Mouse (Mus musculus) brown adipose tissue, adult 24 weeks (tissue): ENCODE measurements around the gene Magi2. TPM values are rescaled to one million over a fixed set of nuclear protein-coding genes. Genes with fewer than 3 reads are reported as not detected.
"Not testable (repeated sequence)": the region's sequence is repeated elsewhere in the genome, so short reads cannot be mapped to it uniquely, and the experiment has no call there.

Source experiments
- H3K27ac ChIP-seq: fragments of 200-500 bp; replicated peaks from 2 replicates; pipeline ENCODE4 v1.5.1; 2012; ENCODE audit warnings: low read depth, mild to moderate bottlenecking, low read length
- H3K4me1 ChIP-seq: fragments of 200-500 bp; 2 replicates; pipeline ENCODE4 v1.6.1; 2012; ENCODE audit warnings: low read length, mixed read lengths; ENCODE audit not compliant: control insufficient read depth, insufficient read depth, insufficient read length
- H3K4me3 ChIP-seq: fragments of 200-500 bp; 2 replicates; pipeline ENCODE4 v1.5.1; 2012; ENCODE audit warnings: low read depth, mild to moderate bottlenecking, low read length, moderate library complexity; ENCODE audit not compliant: insufficient read depth
- polyA plus RNA-seq: library from polyadenylated mRNA; stranded (reverse); fragments of >200 nt; gene quantifications from 2 replicates; pipeline ENCODE4 v1.2.4, GENCODE M21; 2012; ENCODE audit not compliant: missing spikeins, insufficient read depth, insufficient read length

Gene Magi2
- polyA plus RNA-seq, 1 experiment = 1.2 TPM

DNA sequence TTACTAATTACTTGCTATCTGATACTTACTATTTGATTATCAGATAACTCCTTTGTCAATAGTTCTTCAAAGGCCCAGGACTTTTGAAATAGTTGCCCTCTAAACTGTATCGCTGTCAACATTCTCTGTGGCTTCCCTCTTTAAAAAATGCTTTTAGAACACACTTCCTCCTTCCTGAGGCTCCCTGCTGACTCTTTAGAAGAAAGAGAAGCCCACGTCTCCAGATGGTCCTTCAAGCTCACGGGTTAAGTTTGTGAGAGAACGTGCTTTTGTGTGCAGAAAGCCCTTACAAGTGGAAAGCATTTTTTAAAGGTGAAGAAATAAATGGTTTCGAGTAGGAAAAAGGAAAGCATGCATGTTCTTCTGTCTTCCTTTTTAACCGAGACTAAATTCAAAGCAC, 1267.2 kb downstream of the Magi2 start:
- no peak overlapping the region for H3K4me3 ChIP-seq
- peaks cover 2% of the 10 kb centered on the region; the same call in 1 of the 2 replicates for H3K4me1 ChIP-seq
- H3K27ac ChIP-seq = no peak overlapping the region

DNA sequence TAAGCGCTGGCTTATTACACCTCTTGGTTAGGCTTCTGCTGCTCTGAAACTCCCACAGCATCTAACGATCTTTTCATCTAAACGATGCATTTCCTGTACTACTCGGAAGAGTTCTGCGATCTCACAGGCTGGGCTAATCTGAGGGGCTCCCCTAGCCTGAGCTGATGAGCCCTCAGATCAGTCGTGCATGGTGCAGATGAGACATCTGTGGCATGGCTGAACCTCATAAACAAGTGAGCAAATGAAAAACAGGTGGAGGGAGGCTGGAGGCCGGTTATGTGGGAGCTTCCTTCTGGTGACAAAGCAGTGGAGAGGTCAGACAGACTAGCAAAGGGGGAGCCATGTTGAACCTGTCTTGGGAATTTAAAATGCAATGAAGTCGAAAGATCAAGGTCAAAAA, 1270.1 kb downstream of the Magi2 start:
- H3K4me1 ChIP-seq = peaks cover 2% of the 10 kb centered on the region; the same call in 1 of the 2 replicates
- H3K27ac ChIP-seq = no peak overlapping the region
- no peak overlapping the region for H3K4me3 ChIP-seq

DNA sequence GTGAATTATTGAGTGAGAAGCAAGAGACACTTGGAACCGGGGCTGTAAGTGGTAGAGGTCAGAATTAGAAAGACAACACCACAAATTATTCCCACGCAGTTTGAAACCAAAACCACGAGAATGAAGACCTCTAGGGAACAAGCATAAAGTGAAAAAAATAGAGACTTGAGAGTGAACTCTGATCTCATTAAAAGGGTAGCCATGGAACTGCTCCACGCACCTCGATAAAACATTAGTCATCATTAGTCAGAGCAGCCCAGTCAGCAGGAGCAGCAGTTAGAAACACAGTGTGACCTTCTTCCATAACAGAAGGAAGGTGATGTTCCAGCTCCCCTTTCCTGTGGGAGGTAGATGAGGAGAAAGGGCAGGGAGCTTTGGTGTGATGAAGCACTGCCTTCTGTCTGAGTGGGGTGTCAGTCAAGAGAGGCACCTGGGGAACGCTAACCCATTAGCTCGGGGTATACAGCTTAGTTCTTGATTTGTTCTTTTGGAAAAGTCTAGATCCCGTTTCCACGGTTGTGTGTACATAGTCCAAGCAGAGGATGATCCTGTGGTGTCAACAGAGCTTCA, 1272.3 kb downstream of the Magi2 start:
- no peak overlapping the region for H3K4me3 ChIP-seq
- no peak overlapping the region for H3K27ac ChIP-seq
- peaks cover 2% of the 10 kb centered on the region; the same call in 1 of the 2 replicates for H3K4me1 ChIP-seq

DNA sequence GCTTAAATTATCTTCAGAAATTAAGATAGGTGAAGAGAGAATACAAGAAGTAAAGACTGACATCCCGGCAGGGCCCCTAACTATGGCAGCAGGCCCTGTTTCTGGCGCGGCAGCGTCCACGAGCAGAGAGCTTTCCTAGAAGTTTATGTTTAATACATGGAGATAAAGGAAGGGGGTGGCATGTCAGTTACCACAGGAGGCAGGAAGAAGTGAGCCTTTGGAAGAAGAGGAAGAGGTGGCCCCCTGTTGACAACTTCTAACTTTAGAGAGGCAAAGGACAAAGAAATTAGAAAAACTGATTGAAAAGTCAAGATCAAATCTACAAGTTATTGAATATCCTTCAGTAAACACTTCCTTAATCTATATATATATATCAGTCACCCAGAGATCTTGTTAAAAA, 1281.8 kb downstream of the Magi2 start:
- H3K4me3 ChIP-seq = no peak overlapping the region
- H3K27ac ChIP-seq = no peak overlapping the region
- no peaks in the 10 kb centered on the region for H3K4me1 ChIP-seq

DNA sequence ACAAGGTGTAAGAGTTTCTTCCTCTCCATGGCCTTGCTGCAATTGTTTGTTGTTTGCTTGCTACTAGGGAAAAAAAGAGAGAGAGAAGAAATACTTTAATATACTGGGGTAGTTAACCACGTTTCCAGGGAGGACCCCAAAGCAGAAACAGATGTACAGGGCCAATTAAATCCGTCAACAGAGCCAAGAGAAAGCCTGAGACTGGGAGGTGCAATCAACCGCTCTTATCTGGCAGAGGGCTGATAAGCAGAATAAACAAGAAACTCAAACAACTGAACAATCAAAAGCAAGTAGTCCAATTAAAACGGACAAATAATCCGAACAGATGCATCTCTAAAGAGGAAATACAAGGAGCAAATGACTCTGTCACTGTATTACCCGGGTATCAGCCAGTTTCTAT, 1282.8 kb downstream of the Magi2 start:
- Histone ChIP-seq H3K27ac (no peak overlapping the region), H3K4me1 (no peaks in the 10 kb centered on the region), H3K4me3 (no peak overlapping the region)

DNA sequence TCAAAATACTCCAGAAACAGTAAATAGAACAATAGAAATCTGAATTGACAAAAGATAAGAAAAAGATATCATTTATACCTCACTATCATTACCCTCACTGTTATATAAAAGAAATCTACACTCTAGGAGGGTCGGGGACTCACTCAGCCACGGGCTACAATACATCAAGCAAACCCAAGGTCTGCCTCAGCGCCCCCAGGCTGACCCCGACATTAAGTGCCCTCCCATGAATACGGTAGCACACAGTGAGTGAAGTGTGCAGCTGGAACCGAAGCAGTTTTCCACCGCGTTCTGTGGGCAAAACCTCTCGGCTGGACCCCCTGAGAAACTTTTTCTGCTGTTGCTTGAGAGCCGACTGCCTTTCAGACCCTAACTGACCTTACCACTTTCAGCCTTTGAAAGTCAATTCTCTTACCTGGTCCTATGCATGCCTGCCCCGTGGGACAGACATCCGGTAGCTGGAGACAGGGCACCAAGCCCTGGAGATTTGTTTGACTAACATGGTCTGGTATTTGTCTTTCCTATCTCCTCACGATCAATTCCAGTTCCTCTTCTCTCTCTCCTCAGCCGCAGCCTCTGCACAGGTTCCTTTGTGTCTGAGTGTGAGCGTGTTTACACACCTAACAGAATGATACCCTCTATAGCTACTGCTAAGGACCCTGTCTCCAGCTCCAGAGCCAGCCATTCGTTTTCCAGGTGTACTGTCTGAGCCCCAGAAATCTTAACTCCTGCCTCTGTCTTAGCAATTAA, 1285.7 kb downstream of the Magi2 start:
- Histone ChIP-seq H3K27ac (no peak overlapping the region), H3K4me3 (no peak overlapping the region), H3K4me1 (no peaks in the 10 kb centered on the region)

DNA sequence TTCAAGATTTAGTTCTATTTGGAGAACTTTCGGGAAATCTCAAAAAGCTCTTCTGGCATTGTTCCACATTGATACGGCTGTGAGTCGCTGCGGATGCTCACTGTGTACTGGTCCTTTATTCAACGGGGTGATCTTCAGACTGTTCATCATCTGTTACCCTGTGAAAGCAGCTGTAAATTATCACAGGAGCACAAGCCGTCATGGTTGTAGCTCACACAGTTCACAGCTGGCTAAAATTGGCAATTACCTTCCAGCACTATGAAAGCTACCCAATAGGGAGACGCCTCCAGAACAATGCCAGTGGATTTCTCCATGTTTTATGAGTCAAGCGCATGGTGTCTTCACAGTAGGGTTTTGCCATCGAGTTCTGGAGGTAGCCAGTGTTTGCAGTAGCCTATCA, 1294.8 kb downstream of the Magi2 start:
- Histone ChIP-seq H3K27ac (no peak overlapping the region), H3K4me1 (no peaks in the 10 kb centered on the region), H3K4me3 (no peak overlapping the region)

DNA sequence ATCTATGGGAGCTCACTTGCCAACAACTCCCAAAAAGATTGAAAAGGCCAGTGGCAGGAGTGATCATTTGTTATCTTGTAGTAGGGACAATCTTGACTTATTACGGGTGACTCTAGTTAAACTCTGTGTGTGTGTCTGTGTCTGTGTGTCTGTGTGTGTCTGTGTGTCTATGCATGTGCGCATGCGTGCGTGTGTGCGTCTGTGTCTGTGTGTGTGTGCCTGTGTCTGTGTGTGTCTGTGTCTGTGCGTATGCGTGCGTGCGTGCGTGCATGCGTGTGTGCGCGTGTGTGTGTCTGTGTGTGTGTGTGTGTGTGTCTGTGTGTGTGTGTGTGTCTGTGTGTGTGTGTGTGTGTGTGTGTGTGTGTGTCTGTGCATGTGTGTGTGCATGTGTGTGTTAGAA, 1295.2 kb downstream of the Magi2 start:
- no peak overlapping the region for H3K4me3 ChIP-seq
- no peaks in the 10 kb centered on the region for H3K4me1 ChIP-seq
- no peak overlapping the region for H3K27ac ChIP-seq

DNA sequence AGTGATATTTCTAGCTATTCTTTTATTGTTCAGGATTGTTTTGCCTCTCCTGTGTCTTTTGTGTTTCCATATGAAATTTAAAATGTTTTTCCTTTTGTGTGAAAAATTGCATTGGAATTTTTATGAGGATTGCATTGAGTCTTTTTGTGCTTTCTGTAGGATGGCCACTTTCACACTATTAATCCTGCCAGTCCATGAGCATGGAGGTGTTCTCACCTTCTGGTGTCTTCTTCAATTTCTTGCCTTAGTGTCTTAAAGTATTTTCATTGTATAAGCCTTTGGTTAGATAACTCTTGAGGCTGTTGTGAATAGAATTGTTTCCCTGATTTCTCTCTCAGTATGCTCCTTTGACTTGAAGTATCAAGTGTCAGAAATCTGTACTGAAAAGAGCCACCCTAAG, 1296.9 kb downstream of the Magi2 start:
- Histone ChIP-seq H3K4me3 (no peak overlapping the region), H3K27ac (no peak overlapping the region), H3K4me1 (no peaks in the 10 kb centered on the region)

DNA sequence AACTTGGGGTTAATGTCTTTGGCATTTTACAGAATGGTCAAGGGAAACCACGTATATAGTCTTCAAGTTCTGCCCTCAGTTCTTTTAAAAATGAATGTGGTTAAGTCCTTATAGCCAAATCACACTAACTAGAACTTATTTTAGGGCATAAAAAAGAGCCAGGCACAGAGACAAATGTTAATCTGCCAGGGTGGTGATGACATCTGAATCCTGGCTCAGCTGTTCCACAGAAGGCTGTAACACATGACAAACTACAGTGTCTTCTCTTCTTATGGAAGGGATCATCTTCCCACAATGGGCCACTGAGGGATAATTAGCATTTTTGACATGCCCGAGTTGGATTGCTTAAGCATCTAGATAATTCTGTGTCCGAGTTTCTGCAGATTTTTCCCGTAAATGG, 1299.8 kb downstream of the Magi2 start:
- H3K27ac ChIP-seq, H3K4me3 ChIP-seq, H3K4me1 ChIP-seq: not testable (repeated sequence)

DNA sequence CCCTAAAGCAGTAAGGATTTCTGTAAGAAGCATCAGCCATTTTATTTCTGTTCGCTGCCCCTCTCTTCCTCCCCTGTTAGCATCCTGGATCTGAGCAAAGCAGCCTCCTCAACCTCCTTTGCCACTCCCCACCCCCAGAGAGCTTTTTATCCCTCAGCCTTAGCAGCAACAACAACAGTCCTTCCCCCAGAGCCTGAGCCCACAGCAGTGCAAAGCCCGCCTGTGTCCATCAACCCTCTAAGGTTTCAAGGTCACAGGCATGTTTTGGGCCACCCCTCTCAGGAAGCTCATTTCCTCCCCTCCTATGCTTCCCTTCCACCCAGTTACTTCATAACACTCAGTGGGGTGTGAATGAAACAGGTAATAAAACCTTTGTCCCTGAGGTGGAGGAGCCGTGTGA, 1309.7 kb downstream of the Magi2 start:
- no peak overlapping the region for H3K4me3 ChIP-seq
- H3K27ac ChIP-seq = no peak overlapping the region
- H3K4me1 ChIP-seq = no peaks in the 10 kb centered on the region

DNA sequence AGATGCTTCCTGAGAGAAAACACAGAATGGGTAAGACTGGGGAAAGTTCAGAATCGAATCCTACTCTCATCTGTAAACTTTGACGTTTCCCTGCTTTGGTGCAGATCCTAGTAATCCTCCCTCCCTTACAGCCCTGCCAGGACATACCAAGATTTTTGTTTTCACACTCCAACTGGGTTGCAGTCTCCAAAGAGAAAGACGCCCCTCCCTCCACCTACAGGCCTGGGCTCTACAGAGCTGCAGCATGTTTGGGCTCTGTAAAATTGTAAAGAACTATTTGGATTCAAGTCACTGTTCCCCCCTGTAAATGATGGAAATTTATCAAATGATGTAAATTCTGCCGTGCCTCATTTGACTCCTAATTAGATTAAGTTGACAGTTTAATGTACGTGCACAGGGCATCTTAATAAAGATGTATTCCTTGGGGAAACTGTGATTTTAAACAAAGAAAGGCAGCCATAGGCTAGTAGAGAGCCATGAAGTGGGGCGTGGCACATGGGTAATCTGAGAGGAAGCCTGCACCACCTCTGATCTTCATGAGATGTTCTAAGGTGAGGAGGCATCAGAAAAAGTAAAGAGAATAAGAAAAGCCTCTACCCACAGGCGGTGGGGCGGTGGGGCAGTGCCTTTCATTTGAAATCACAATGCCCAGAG, 1310.7 kb downstream of the Magi2 start:
- Histone ChIP-seq H3K4me1 (no peaks in the 10 kb centered on the region), H3K4me3 (no peak overlapping the region), H3K27ac (no peak overlapping the region)

DNA sequence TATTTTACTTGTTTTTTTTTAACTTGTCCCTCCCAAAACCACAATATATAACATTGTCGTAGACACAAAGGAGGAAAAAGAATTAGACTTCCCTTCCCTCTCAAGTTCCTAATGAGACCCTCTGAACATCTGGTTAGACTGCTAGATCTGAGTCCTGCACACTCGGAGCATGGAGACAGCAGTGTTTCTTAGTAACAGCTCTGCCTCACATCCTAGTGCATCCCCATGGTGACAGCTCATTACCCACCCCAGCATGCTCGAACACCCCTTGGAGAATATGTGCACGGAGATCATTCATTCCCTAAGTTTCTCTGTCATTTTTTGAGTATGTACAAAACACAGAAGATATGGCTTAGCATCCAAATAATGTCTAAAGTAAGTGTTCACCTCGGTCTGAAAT, 1317.5 kb downstream of the Magi2 start:
- H3K4me1 ChIP-seq = no peaks in the 10 kb centered on the region
- H3K27ac ChIP-seq = no peak overlapping the region
- no peak overlapping the region for H3K4me3 ChIP-seq

DNA sequence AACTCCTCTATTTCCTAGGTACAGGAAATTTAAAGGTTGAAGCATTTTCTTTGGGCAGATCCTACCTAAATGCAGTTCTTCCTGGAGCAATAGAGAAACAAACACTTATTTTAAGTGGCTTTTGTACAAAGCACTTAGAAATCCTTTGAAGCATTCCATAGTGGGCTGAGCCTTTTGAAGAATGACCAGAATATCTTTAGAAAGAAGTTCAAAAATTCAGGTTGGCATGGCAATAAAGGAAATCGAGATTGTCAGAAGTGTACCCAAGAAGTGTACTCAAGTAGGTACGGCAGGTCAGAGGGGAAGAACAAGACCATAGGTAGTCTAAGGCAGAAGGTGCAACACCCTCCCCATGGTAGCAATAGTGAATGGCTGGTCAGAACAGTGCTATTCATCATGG, 1332.5 kb downstream of the Magi2 start:
- no peaks in the 10 kb centered on the region for H3K4me1 ChIP-seq
- no peak overlapping the region for H3K4me3 ChIP-seq
- no peak overlapping the region for H3K27ac ChIP-seq

DNA sequence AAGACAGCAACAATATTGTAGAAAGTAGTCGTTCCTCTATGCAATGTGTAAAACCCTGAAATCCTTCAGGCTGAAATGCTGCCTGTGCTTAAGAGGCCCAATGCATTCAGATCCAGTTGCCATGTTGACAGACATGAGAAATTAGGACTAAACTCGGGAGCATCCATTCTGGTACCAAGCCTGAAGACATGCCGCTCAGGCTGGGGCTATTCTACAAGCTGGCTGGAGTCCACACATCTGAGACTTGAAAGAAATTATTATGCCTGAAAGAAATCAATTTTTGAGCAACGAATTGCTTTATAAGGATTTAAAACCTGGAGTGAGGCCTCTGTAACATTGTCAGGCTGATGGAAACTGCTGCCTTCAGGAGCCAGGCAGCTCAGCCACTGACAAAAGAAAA, 1333.0 kb downstream of the Magi2 start:
- no peak overlapping the region for H3K4me3 ChIP-seq
- no peaks in the 10 kb centered on the region for H3K4me1 ChIP-seq
- no peak overlapping the region for H3K27ac ChIP-seq

DNA sequence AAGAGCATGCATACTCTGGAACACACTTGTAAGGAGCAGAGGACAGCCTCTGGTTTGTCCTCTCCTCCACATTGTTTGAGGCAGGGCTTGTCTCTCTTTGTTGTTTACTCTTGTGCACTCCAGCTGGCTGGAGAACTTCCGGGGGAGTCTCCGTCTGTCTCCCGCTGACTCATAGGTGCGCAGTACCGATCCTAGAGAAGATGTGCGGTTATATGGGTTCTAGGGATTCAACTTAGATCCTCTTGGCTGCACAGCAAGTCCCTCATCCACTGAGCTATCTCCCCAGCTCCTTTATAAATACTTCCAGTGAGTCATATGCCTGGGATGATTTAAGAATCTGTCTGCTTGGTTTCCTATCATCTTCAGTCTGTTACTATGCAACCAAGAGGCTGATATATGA, 1341.6 kb downstream of the Magi2 start:
- no peaks in the 10 kb centered on the region for H3K4me1 ChIP-seq
- H3K27ac ChIP-seq = no peak overlapping the region
- no peak overlapping the region for H3K4me3 ChIP-seq
